Mouse (Mus musculus) hindbrain, embryonic 16.5 days (tissue): ENCODE data around the gene Kalrn. TPM values are rescaled to one million over a fixed set of nuclear protein-coding genes. Genes with fewer than 3 reads are reported as not detected.

Source experiments
- ATAC-seq: fragments of 200-750 bp; cut with Nextera tagmentation; 2 replicates; pipeline ENCODE4 v1.8.0; 2017; ENCODE audit warnings: moderate TSS enrichment, moderate library complexity
- H3K27ac ChIP-seq: fragments of 300-500 bp; sonication (generic); 2 replicates; pipeline ENCODE4 v1.5.1; 2014; ENCODE audit warnings: low read depth, mild to moderate bottlenecking, control low read depth, low read length, moderate library complexity
- H3K27me3 ChIP-seq: fragments of 300-500 bp; sonication (generic); replicated peaks from 2 replicates; pipeline ENCODE4 v1.6.1; 2014; ENCODE audit warnings: low read length; ENCODE audit not compliant: control insufficient read depth, insufficient read depth
- H3K36me3 ChIP-seq: fragments of 300-500 bp; sonication (generic); 2 replicates; pipeline ENCODE4 v1.6.1; 2014; ENCODE audit warnings: mild to moderate bottlenecking, low read length, moderate library complexity, mixed read lengths; ENCODE audit not compliant: control insufficient read depth, insufficient read depth
- H3K4me1 ChIP-seq: fragments of 300-500 bp; sonication (generic); 2 replicates; pipeline ENCODE4 v1.6.1; 2014; ENCODE audit warnings: low read depth, low read length; ENCODE audit not compliant: control insufficient read depth, insufficient read depth
- H3K4me2 ChIP-seq: fragments of 300-500 bp; sonication (generic); 2 replicates; pipeline ENCODE4 v1.6.1; 2014; ENCODE audit warnings: mild to moderate bottlenecking, low read length, control low read depth, moderate library complexity
- H3K4me3 ChIP-seq: fragments of 300-500 bp; sonication (generic); 2 replicates; pipeline ENCODE4 v1.5.1; 2014; ENCODE audit warnings: mild to moderate bottlenecking, low read length, control low read depth, moderate library complexity
- H3K9ac ChIP-seq: fragments of 300-500 bp; sonication (generic); 2 replicates; pipeline ENCODE4 v1.6.1; 2014; ENCODE audit warnings: low read depth, mild to moderate bottlenecking, control low read depth, low read length, moderate library complexity
- H3K9me3 ChIP-seq: fragments of 300-500 bp; sonication (generic); 2 replicates; pipeline ENCODE4 v1.6.1; 2014; ENCODE audit warnings: mild to moderate bottlenecking, low read length, moderate library complexity; ENCODE audit not compliant: control insufficient read depth
- WGBS: fragments of 180-500 bp; shearing (Covaris S2); extraction: QIAGEN DNeasy Blood & Tissue Kit; methylation state at CpG from one replicate; pipeline ENCODE4 v1.1.7; 2014; 5-methylcytosine and 5-hydroxymethylcytosine counted together
- polyA plus RNA-seq: library from polyadenylated mRNA; unstranded; fragments of >200 nt; fragmentation: Nextera tagmentation; extraction: Ambion mirVana; gene quantifications from 2 replicates; pipeline ENCODE4 v1.2.1, GENCODE M21; 2015

The Kalrn gene
- polyA plus RNA-seq, 1 experiment from 2014 or later = 20.9 TPM

DNA sequence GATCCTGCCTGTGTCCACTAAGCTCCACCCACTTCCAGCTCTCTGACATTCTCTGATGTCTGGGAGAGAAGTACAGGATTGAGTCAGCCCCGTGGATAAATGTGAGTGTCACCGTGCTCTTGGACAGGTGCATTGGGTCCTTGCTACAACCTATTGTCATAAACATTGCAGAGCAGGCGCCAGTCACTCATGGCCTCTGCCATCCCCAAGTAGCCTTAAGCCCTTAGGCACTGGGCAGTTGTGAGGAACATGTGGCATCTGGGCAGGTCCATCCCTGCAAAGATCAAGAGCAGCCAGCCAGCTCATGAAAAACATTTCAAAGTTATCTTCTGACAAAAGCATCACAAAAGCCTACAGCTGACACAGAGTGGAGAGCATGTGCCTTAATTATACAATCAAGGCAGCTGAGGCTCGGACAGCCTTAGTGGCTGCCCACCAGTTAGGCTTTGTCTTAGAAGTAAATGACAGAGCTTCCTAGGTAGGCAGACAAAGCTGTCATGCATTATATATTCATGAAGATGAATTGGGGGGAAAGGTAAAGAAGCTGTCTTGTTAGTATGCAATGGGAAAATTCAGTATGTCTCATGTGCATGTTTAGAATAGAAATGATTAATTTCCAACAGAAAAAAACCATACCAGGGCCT, 319.2 kb downstream of the Kalrn start:
- H3K9me3 ChIP-seq = no peaks in the 10 kb centered on the region
- H3K27me3 ChIP-seq = no peaks in the 10 kb centered on the region
- H3K36me3 ChIP-seq = 0 out of 2 replicates have a peak, but pooled peaks cover under 1% of the 10 kb centered on the region
- no peak for ATAC-seq
- H3K9ac ChIP-seq = no peak overlapping the region
- 53% methylated on average over 4 of the region's 4 CpGs for WGBS
- H3K4me2 ChIP-seq = no peak overlapping the region
- no peak overlapping the region; the same call in 1 of the 2 replicates for H3K27ac ChIP-seq
- peaks cover 6% of the 10 kb centered on the region for H3K4me1 ChIP-seq
- no peak overlapping the region for H3K4me3 ChIP-seq

DNA sequence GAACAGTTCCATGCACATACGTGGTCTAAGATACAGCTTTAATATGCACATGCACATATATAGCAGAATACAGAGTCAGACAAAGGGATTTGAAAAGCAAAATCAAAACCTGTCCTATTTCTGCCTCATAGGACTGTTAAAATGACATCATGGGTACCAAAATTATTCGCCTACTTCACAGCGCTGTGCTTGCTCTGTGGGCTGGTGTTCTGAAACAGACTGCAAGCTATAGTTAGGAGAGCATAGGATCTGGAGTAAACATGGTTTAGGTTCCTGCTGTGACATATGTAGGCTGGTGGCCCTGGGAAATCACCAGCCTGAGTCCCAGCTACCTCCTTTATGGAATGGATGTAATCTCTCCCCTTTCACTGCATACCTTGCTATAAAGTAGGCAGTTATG, 320.7 kb downstream of the Kalrn start:
- Histone ChIP-seq H3K36me3 (0 out of 2 replicates have a peak, but pooled peaks cover 3% of the 10 kb centered on the region), H3K4me1 (peaks cover 6% of the 10 kb centered on the region), H3K9ac (no peak overlapping the region), H3K4me2 (no peak overlapping the region), H3K27me3 (no peaks in the 10 kb centered on the region), H3K9me3 (no peaks in the 10 kb centered on the region), H3K27ac (no peak overlapping the region), H3K4me3 (no peak overlapping the region)
- WGBS = 96% methylated on average over 3 of the region's 3 CpGs
- no peak for ATAC-seq

DNA sequence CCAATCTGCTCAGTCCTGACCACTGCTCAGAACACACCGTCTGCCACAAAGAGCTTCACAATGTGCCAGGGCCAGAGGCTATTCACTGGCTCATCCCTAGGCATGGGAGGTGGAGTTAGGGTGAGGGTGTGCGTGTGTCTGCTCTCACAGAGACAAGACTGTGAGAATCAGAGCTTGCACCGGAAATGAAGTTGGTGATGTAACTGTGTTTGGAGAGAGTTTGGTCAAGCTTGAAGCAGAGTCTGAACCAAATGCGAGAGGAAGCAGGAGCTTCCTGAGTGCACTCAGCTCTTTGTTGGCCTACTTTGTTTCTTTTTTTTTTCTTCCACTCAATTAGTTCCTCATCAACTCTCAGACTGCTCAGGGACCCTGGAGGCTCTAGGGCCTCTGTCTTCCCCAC, 325.1 kb downstream of the Kalrn start:
- no peaks in the 10 kb centered on the region for H3K27me3 ChIP-seq
- ATAC-seq = no peak
- 0 out of 2 replicates have a peak, but pooled peaks cover 3% of the 10 kb centered on the region for H3K36me3 ChIP-seq
- no peaks in the 10 kb centered on the region for H3K9me3 ChIP-seq
- no peak overlapping the region for H3K9ac ChIP-seq
- H3K4me3 ChIP-seq = no peak overlapping the region
- H3K4me1 ChIP-seq = no peaks in the 10 kb centered on the region
- no peak overlapping the region for H3K27ac ChIP-seq
- H3K4me2 ChIP-seq = no peak overlapping the region
- WGBS = 40% methylated on average over 4 of the region's 4 CpGs

DNA sequence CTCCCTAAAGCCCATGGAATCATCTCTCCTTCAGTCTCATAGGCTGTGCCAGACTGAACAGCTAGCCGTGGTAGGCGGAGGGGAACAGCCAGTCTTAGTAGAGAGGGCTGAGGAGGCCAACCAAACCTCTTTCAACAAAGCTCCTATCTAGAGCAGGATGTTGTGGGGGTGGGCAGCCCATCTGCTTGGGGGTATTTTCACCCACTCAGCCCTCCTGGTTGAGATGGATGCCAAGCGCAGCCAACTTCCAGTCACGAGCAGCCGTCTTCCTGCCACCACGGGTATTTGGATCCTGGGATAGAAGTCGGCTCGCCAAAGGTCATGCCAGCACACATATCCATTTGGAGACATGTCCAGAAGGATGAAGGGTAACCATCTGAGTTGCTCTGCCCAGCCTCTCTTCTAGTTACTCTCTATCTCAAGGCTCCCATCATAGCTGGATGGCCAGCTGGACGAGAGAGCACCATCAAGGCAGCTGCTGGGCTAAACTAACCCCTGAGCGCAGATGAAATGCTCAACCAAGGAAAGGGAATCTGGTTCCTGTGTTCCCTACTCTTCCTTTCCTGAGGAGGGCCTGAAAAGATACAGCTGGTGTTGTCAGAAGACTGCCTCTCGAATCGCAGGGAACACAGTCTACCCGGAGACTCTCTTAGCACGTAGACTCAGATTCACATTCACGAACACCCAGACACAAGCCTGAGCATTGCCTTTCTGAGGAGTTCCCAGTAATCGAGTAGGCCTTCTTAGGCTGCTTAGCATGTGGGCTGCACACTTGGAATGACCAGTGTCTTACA, 331.2 kb downstream of the Kalrn start:
- 95% methylated on average over 16 of the region's 16 CpGs for WGBS
- ATAC-seq = no peak
- Histone ChIP-seq H3K9me3 (no peaks in the 10 kb centered on the region), H3K27ac (no peak overlapping the region), H3K4me3 (no peak overlapping the region), H3K36me3 (no peaks in the 10 kb centered on the region), H3K9ac (no peak overlapping the region), H3K4me1 (no peaks in the 10 kb centered on the region), H3K4me2 (no peak overlapping the region), H3K27me3 (no peaks in the 10 kb centered on the region)

DNA sequence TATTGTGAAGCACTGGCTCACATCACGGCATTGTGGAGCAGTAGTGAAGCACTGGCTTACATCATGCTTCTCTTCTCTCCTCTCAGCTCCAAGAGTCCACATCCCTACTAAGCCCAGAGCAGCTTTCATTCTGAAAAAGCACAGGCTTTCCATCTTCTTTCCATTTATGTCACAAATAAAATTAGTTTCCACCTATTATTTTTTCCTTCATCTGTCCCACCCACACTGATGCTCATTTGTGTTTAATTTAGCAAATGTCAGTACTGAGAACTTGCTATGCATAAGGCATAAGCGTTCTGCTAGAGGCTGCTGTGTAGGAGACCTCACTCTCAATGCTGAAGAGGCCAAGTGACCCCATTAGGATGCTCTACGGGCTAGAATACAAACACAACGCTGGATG, 333.7 kb downstream of the Kalrn start:
- no peak overlapping the region for H3K27ac ChIP-seq
- H3K27me3 ChIP-seq = no peaks in the 10 kb centered on the region
- H3K36me3 ChIP-seq = 0 out of 2 replicates have a peak, but pooled peaks cover 4% of the 10 kb centered on the region
- H3K4me3 ChIP-seq = no peak overlapping the region
- H3K4me1 ChIP-seq = no peaks in the 10 kb centered on the region
- WGBS = 72% methylated on average over 4 of the region's 4 CpGs
- H3K9me3 ChIP-seq = no peaks in the 10 kb centered on the region
- no peak for ATAC-seq
- no peak overlapping the region for H3K4me2 ChIP-seq
- no peak overlapping the region for H3K9ac ChIP-seq

DNA sequence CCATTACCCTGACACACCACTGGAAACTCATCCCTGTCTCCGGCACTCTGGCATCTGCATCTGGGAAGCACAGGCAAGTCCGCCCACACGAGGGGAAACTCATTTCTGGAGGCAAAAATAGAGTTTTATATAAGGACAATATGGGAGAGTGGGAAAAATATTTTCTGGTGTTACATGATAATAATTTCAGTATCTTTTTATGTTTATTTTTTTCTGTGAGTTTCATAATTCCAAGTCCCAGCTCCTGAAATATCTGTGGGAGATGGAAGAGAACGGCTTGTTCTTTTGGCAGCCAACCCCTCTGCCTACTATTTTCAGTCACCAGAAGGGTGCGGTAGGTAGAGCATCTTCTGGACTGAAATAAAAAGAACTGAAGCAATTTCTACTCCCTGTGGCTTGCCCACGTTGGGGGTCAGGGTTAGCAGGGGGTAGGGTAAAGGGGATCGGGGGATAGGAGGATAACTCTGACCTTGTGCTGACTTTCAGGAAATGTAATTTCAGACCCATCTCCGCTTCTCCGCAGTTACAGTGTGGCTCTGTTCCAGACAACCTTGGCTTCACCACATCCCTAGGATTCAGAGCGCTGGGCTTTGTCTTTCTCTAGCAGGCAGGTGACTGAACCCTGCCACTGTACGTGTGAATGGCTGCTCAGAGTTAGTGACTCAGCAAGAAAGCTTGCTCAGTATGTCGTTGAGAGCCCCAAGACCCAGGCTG, 336.3 kb downstream of the Kalrn start:
- ATAC-seq = no peak; the same call in 1 of the 2 replicates
- H3K36me3 ChIP-seq = peaks cover 7% of the 10 kb centered on the region; the same call in 1 of the 2 replicates
- no peaks in the 10 kb centered on the region for H3K27me3 ChIP-seq
- no peaks in the 10 kb centered on the region for H3K4me1 ChIP-seq
- H3K9me3 ChIP-seq = no peaks in the 10 kb centered on the region
- no peak overlapping the region for H3K4me2 ChIP-seq
- no peak overlapping the region for H3K4me3 ChIP-seq
- WGBS = 69% methylated on average over 12 of the region's 12 CpGs
- no peak overlapping the region for H3K9ac ChIP-seq
- no peak overlapping the region for H3K27ac ChIP-seq

DNA sequence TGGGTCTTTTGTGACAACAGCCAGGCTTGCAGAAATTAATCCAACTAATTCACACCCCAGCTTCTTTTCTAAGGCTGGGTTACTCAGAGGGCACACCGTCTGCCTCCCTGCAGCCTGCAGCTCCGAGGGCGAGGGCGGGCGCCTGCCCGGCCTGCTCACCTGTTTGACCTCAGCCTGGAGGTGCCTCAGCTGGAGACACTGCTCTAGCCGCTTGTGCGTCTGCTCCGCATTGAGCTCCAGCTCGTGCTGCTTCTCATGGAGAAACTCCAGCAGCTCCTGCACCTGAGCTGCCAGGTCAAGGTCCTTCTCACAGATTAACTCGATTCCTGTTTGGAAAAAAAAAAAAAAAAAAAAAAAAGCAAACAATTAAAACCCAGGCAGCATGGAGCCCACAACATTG, 338.2 kb downstream of the Kalrn start:
- Histone ChIP-seq H3K9ac (no peak overlapping the region; the same call in 1 of the 2 replicates), H3K4me3 (no peak overlapping the region), H3K27ac (no peak overlapping the region), H3K27me3 (no peaks in the 10 kb centered on the region), H3K36me3 (peaks cover 7% of the 10 kb centered on the region; the same call in 1 of the 2 replicates), H3K4me1 (no peaks in the 10 kb centered on the region), H3K4me2 (no peak overlapping the region), H3K9me3 (no peaks in the 10 kb centered on the region)
- WGBS = 70% methylated on average over 11 of the region's 11 CpGs
- ATAC-seq = no peak

DNA sequence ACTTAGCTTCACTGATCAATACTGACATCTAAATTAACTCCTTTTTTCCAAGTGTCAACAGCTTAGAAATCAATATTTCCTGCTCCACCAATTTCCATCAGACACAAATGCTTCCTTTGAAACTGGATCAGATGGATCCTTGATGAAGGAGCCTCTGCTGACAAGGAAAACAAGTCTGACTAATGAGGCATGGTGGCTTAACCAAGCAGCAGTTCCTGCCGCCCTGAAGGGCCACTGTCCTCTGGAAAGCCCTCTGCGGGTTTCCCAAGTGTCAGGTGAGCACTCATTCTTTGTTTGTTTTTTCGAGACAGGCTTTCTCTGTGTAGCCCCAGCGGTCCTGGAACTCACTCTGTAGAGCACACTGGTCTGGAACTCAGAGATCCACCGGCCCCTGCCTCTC, 341.4 kb downstream of the Kalrn start:
- Histone ChIP-seq H3K4me2 (no peak overlapping the region), H3K9me3 (no peaks in the 10 kb centered on the region), H3K9ac (no peak overlapping the region), H3K4me1 (no peaks in the 10 kb centered on the region; the same call in 1 of the 2 replicates), H3K27me3 (no peaks in the 10 kb centered on the region), H3K27ac (peak overlapping the region; percentile 29; the same call in 1 of the 2 replicates), H3K4me3 (no peak overlapping the region), H3K36me3 (peaks cover 7% of the 10 kb centered on the region; the same call in 1 of the 2 replicates)
- no peak for ATAC-seq
- 43% methylated on average over 5 of the region's 5 CpGs for WGBS

DNA sequence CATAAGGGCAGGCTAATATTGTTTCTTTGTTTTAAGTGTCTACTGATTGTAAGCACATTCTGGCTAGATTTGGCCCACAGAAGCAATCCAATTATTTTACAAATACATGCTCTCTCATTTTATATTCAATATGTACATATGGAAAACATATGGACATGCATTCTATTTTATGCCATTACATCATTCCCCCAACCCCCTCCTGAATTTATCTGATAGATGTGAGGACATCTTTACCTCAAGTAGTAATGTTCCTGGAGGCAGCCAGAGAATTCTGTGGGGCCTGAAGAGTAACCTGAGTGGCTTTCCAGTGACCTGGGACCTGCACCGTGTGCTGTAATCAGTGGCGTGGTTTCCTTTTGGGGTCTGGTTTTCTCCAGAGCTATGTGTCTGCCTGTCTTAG, 342.2 kb downstream of the Kalrn start:
- 85% methylated on average over 2 of the region's 2 CpGs for WGBS
- H3K9ac ChIP-seq = no peak overlapping the region
- no peak for ATAC-seq
- no peak overlapping the region for H3K4me3 ChIP-seq
- H3K4me2 ChIP-seq = no peak overlapping the region
- no peaks in the 10 kb centered on the region for H3K27me3 ChIP-seq
- no peaks in the 10 kb centered on the region; the same call in 1 of the 2 replicates for H3K4me1 ChIP-seq
- no peaks in the 10 kb centered on the region for H3K9me3 ChIP-seq
- H3K36me3 ChIP-seq = peaks cover 7% of the 10 kb centered on the region; the same call in 1 of the 2 replicates
- H3K27ac ChIP-seq = no peak overlapping the region
